Mouse (Mus musculus): ENCODE data around the gene Nynrin.

Gene Nynrin

GRCm38 (mm10) chr14:55853621-55854285 lies at the start of gene Nynrin:
Gene Nynrin (plus strand): TSS chr14:55854010.
- peak; percentile 91 for DNase-seq (ENCODE audit: low read depth, low spot score)

- peak; percentile 90 for DNase-seq (ENCODE audit: low read depth, low spot score)
These were observed 38.9 kb upstream of the Nynrin start for GRCm38 (mm10) chr14:55814885-55815284.

GRCm38 (mm10) chr14:55815310-55815751 lies 38.5 kb upstream of the Nynrin start:
- DNase-seq (ENCODE audit: low read depth, low spot score): peak; percentile 48

DNA sequence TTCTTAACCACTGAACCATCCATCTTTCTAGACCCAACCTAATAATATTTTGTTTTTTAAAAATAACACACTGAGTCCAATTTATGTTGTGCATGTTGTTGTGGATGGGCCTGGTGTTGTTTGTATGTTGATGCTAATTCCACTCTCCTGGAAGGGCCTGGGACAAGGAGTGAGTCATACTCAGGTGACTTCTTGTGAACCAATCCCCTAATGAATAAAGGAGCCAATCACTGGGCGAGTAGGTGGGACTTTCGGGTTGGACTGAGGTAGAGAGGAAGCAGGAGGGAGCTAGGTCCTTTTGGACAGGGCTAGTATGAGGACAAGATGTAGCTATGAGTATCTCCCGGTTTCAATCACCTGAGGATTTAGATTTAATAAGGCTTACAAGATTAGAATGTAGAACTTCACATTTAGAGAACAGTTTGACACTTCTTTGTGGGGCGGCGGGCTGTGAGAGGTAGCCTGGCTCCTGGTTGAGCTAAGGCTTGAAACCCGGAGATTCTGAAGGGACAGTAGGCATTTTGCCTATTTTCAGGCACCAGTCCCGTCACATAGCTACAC lies 33.9 kb upstream of the Nynrin start:
- no peak for DNase-seq (ENCODE audit: low read depth, low spot score)

DNA sequence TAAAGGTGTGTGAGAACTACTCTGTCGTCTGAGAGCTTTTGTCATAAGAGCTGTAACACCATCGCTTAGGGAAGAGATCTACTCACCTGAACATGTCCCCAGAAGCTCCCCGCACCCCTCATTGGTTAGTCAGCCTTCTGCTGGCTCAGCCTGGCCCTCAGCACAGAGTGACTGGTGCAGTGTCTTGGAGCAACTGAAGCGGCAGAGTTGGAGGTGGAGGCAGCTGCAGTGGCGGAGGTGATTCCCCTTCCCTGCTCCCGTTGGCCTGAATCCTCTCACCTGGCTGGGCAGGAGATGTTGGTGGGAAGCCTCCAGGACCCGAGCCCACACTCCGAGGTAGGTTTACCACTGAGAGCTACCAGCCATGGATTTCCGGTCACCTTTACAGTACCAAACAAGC lies 33.2 kb upstream of the Nynrin start:
- no peak for DNase-seq (ENCODE audit: low read depth, low spot score)

- peak; percentile 93 for DNase-seq (ENCODE audit: low read depth, low spot score)
These were observed 31.3 kb upstream of the Nynrin start for GRCm38 (mm10) chr14:55822435-55822990.

GRCm38 (mm10) chr14:55822991-55823762 lies 30.6 kb upstream of the Nynrin start, which contains the start of gene Nfatc4:
Gene Nfatc4 (plus strand): TSS chr14:55823144.
- peak; percentile 95 for DNase-seq (ENCODE audit: low read depth, low spot score)

DNA sequence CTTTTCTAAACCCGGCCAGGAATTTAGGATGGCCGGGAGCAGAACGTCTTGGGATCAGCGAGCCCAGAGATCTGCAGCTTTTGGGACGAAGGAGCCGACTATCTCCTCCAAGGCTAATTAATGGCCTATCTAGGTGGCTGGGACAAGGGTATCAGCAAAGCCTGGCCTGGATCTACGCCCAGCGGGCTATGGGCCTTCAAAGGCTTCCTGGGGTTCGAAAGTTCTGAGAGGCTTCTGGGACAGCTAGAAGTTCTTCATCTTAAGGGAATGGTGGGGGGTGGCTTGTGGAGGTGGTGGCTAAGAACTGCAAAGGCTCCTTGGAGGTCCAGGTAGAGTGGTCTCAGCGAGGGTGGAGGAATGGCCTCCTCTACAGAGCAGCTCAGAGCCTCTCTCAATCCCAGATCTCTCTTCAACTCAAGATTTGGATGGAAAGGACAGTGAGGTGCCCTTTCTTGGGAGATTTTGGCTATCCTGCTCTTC lies 29.8 kb upstream of the Nynrin start:
- DNase-seq (ENCODE audit: low read depth, low spot score): no peak

- DNase-seq (ENCODE audit: low read depth, low spot score): peak; percentile 70
These were observed 29.2 kb upstream of the Nynrin start for GRCm38 (mm10) chr14:55824481-55825215.

- peak; percentile 70 for DNase-seq (ENCODE audit: low read depth, low spot score)
These were observed 28.4 kb upstream of the Nynrin start for GRCm38 (mm10) chr14:55825216-55826051.

DNA sequence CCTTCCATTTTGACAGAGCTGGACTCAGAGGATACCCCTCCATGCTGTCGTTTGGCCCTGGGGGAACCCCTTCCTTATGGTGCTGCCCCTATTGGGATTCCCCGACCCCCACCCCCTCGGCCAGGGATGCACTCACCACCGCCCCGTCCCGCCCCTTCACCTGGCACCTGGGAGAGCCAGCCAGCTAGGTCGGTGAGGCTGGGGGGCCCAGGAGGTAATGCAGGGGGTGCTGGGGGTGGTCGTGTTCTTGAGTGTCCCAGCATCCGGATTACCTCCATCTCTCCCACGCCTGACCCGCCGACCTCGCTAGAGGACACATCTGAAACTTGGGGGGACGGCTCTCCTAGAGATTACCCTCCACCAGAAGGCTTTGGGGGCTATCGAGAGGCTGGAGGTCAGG lies 27.7 kb upstream of the Nynrin start:
- DNase-seq (ENCODE audit: low read depth, low spot score): no peak

DNA sequence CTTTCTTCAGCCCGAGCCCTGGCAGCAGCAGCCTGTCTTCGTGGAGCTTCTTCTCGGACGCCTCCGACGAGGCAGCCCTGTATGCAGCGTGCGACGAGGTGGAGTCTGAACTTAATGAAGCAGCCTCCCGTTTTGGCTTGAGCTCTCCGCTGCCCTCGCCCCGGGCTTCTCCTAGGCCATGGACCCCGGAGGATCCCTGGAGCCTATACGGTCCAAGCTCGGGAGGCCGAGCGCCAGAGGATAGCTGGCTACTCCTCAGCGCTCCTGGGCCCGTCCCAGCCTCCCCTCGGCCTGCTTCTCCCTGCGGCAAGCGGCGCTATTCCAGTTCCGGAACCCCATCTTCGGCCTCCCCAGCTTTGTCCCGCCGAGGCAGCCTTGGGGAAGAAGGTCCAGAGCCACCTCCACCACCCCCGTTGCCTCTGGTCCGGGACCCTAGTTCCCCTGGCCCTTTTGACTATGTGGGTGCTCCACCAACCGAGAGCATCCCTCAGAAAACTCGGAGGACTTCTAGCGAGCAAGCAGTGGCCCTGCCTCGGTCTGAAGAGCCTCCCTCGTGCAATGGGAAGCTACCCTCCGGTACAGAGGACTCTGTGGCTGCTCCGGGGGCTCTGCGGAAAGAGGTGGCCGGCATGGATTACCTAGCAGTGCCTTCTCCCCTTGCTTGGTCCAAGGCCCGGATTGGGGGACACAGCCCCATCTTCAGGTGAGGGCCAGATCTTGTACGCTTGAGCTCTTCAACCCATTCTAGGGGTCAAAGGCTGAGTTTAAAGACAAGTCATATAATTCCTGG lies 27.1 kb upstream of the Nynrin start:
- DNase-seq (ENCODE audit: low read depth, low spot score): no peak

- DNase-seq (ENCODE audit: low read depth, low spot score): no peak
These were observed 25.0 kb upstream of the Nynrin start for GRCm38 (mm10) chr14:55828716-55829263.

GRCm38 (mm10) chr14:55829854-55830253 lies 24.0 kb upstream of the Nynrin start:
- no peak for DNase-seq (ENCODE audit: low read depth, low spot score)

DNA sequence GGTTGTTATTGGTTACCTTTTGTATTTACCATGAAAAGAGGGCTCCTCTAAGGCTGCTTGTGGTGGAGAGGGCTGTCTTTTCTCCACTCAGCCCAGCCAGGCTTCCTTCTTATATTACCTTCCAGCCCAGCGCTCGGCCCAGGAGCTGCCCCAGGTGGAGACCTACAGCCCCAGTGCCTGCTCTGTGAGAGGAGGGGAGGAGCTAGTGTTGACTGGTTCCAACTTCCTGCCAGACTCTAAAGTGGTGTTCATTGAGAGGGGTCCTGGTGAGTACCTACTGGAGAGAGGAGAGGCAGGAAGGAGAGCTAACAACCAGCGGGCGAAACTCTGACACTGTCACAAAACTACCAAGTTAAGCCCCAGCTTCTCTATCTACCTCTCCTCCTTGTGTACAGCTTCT lies 23.5 kb upstream of the Nynrin start:
- no peak for DNase-seq (ENCODE audit: low read depth, low spot score)

GRCm38 (mm10) chr14:55833126-55833525 lies 20.7 kb upstream of the Nynrin start:
- no peak for DNase-seq (ENCODE audit: low read depth, low spot score)

DNA sequence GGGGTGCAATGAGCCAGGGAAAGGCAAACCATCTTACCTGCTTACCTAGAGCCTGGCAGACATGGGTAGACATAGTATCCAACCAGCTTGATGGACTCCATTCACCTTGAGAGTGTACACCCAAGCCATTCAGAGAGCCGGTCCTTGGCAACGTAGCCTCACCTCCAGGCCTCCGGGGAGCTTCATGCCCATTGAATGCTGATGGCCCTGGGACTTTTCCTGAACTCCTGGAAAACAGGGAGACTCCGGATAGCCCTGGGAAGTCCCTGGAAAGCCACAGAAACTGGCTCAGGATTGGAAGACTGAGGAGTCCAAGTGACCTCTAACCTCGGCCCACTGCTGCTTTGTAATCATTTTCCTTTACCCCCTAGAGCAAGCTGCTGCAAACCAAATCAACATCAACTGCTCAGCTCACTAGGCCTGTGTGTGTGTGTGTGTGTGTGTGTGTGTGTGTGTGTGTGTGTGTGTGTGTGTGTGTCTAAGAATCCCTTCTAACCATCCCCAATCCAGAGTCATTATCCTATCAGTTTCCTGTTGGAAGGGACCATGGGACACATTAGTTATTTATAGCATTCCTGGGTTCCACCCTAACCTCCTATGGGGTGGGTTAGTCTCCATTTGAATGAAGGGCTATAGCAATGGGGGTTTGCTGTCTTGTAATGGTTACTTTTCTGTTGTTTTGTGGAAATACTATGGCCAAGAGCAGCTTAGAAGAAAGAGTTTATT lies 18.8 kb upstream of the Nynrin start:
- no peak for DNase-seq (ENCODE audit: low read depth, low spot score)

DNA sequence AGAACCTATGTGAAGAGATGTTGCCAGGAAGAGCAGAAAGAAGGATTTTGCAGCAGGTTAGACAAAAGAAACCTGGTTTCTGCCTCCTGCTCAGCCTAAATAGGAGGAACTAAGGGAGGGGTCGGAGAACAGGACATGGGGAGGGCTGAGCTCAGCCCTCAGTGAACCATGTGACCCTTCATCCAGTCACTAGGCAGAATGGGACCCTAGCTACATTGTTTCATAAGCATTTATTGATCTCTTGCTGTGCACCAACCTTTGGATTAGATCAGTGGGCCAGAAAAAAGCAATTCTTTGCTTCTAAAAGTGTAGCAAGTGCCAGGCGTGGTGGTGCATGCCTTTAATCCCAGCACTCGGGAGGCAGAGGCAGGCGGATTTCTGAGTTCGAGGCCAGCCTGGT lies 15.5 kb upstream of the Nynrin start:
- DNase-seq (ENCODE audit: low read depth, low spot score): no peak

- no peak for DNase-seq (ENCODE audit: low read depth, low spot score)
These were observed 15.1 kb upstream of the Nynrin start for GRCm38 (mm10) chr14:55838740-55839139.

All from mesoderm, embryonic 11.5 days (tissue).